12 mouse cellular contexts compared by ENCODE assay signal in the genomic region with DNA sequence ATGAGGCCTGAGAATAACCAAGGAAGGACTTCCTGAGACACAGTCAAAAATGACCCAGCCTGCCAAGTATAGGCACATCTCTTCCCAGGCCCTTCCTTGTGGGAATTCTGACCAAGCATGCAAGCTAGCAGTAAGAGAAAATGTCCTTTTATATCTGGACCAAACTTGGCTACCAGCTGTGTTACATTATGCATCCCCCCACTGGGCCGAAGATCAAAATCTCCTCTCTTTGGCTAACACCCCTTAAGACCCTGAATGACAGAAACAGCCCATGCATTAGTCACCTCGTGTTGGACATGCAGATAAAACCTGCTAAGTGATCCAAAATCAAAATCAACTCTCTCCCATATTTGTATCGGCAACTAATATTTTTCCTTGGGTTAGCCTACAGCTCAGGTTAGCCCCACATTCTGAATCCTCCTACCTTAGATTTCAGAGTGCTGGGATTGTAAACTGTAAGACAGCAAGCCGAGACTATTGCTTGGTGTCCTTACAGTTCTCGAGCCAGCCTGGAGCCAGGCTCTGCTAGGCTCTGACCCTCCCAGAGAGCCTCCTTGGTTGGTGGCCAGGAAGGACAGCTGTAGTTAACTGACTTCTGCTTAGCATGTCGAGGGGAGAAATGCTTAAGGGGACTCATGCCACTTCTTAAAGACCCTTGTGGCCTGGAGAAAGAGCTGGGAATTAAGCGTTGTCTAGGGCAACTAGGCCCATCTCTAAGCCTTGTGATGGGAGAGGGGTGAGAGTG. TPM values are rescaled to one million over a fixed set of nuclear protein-coding genes. Genes with fewer than 3 reads are reported as not detected.
A peak's percentile ranks its signal among the peaks of the same experiment; 100 is the strongest.
DNase-seq lines count a peak whose midpoint lies in the region; ATAC-seq and TF ChIP-seq lines count a peak whose summit lies in the region.
"Had no signal": no experiment of that assay in that cellular context is flagged by ENCODE, and none has a peak within 500 bp of the region (broad histone marks: within the 10 kb centered on the region; RNA-seq: fewer than 3 reads in every experiment).

No protein-coding gene starts in this region.

- no peak overlapping the region for H3K9ac ChIP-seq in lung, embryonic 16.5 days (ENCODE audit: low read length)
- H3K9ac ChIP-seq in stomach, postnatal 0 days (ENCODE audit: low read length) = no peak overlapping the region
- H3K9ac ChIP-seq: midbrain, embryonic 15.5 days had no signal

- H3K4me3 ChIP-seq in lung, embryonic 16.5 days (ENCODE audit: low read length) = no peak overlapping the region
- no peak overlapping the region for H3K4me3 ChIP-seq in stomach, postnatal 0 days (ENCODE audit: low read depth, low read length)
- H3K4me3 ChIP-seq: midbrain, embryonic 15.5 days had no signal

- DNase-seq in heart, postnatal 10 days = peak; percentile 57 to 70
- no peak for DNase-seq in heart, postnatal 25 days (ENCODE audit: low spot score)
- no peak for DNase-seq in lung, postnatal 36 days
- peak; percentile 62 for DNase-seq in heart, postnatal 4 days
- no peak for DNase-seq in stomach, postnatal 0 days (ENCODE audit: low spot score)
- DNase-seq in thymus, postnatal 10 days (ENCODE audit: low spot score in 2 of 2) = no peak
- DNase-seq: adrenal gland, postnatal 10 days; cerebellum, adult 2 months had no signal

- no peak overlapping the region for H3K4me2 ChIP-seq in lung, embryonic 16.5 days (ENCODE audit: low read depth, low read length)
- no peak overlapping the region for H3K4me2 ChIP-seq in stomach, postnatal 0 days (replicated peaks; ENCODE audit: low read depth)
- H3K4me2 ChIP-seq: liver, embryonic 11.5 days; midbrain, embryonic 15.5 days had no signal

- 0 out of 2 replicates have a peak overlapping the region, but pooled peaks have one; percentile 10 for H3K27ac ChIP-seq in lung, embryonic 16.5 days (ENCODE audit: low read length)
- no peak overlapping the region for H3K27ac ChIP-seq in stomach, postnatal 0 days (replicated peaks)
- H3K27ac ChIP-seq: midbrain, embryonic 15.5 days had no signal

- WGBS in lung, embryonic 16.5 days = 36% methylated on average over 7 of the region's 7 CpGs
- WGBS in stomach, postnatal 0 days = 52% methylated on average over 7 of the region's 7 CpGs

- peaks cover 20% of the 10 kb centered on the region for H3K4me1 ChIP-seq in lung, embryonic 16.5 days (replicated peaks; ENCODE audit: control insufficient read depth, insufficient read depth, low read length)
- H3K4me1 ChIP-seq in stomach, postnatal 0 days (replicated peaks; ENCODE audit: control insufficient read depth, insufficient read depth) = no peaks in the 10 kb centered on the region

- no peaks in the 10 kb centered on the region for H3K36me3 ChIP-seq in lung, embryonic 16.5 days (ENCODE audit: control insufficient read depth, insufficient read depth, low read length)
- H3K36me3 ChIP-seq in stomach, postnatal 0 days (ENCODE audit: control insufficient read depth, insufficient read depth, low read length) = no peaks in the 10 kb centered on the region
- H3K36me3 ChIP-seq: midbrain, embryonic 15.5 days had no signal

- TF ChIP-seq CTCF in stomach, postnatal 0 days (IDR thresholded peaks at IDR 0.05; ENCODE audit: low read depth) = no peak

- TF ChIP-seq EP300 in stomach, postnatal 0 days (optimal IDR thresholded peaks at IDR 0.05) = no peak

- peak; percentile 91 for ATAC-seq in lung, embryonic 16.5 days (ENCODE audit: low read depth)
- peak; percentile 10; the same call in 1 of the 2 replicates for ATAC-seq in stomach, postnatal 0 days (ENCODE audit: low FRiP score, low TSS enrichment)
- ATAC-seq: forebrain, embryonic 14.5 days; midbrain, embryonic 15.5 days had no signal

- H3K27me3 ChIP-seq in lung, embryonic 16.5 days (ENCODE audit: control insufficient read depth, insufficient read depth, low read depth, low read length) = peaks cover 11% of the 10 kb centered on the region
- H3K27me3 ChIP-seq in stomach, postnatal 0 days (ENCODE audit: control insufficient read depth, insufficient read depth, low read length) = no peaks in the 10 kb centered on the region; the same call in 1 of the 2 replicates

- no peaks in the 10 kb centered on the region for H3K9me3 ChIP-seq in lung, embryonic 16.5 days (ENCODE audit: control insufficient read depth, low read length)
- no peaks in the 10 kb centered on the region for H3K9me3 ChIP-seq in stomach, postnatal 0 days (ENCODE audit: control insufficient read depth, low read length)
- H3K9me3 ChIP-seq: midbrain, embryonic 15.5 days had no signal

- intact Hi-C loops in heart, postnatal 10 days (cut with DNase I) = no loop called here
- intact Hi-C loops in heart, postnatal 25 days (cut with DNase I) = no loop called here

RNA-seq across cellular contexts. Expression of gene Tshz3, which starts 8.7 kb away (rescaled TPM):
- 1 to 10 TPM; 7.3 to 7.4 TPM for total RNA-seq in heart, postnatal 10 days (2021)
- total RNA-seq in heart, postnatal 25 days (2021) = 1 to 10 TPM; 3.8 to 4.8 TPM
- 11.5 and 12.1 TPM in 2 replicates for polyA plus RNA-seq in lung, embryonic 16.5 days (2015; fragmentation: Nextera tagmentation; extraction: Ambion mirVana)
- total RNA-seq in heart, postnatal 4 days (2021) = 1 to 10 TPM; 5.5 to 6.1 TPM
- 4.3 and 4.4 TPM in 2 replicates for polyA plus RNA-seq in stomach, postnatal 0 days (2015; fragmentation: Nextera tagmentation; extraction: Ambion mirVana)

Comparison
In these comparisons a context has a peak if more than half of its experiments do, and no peak if none do; other contexts are left out.
1. DNase-seq: peak in heart, postnatal 10 days (2 of 2) and heart, postnatal 4 days (single experiment); none in heart, postnatal 25 days (single experiment), lung, postnatal 36 days (single experiment), stomach, postnatal 0 days (single experiment) and thymus, postnatal 10 days (0 of 2).